Mouse (Mus musculus): ENCODE results near the gene Prepl.

DNA sequence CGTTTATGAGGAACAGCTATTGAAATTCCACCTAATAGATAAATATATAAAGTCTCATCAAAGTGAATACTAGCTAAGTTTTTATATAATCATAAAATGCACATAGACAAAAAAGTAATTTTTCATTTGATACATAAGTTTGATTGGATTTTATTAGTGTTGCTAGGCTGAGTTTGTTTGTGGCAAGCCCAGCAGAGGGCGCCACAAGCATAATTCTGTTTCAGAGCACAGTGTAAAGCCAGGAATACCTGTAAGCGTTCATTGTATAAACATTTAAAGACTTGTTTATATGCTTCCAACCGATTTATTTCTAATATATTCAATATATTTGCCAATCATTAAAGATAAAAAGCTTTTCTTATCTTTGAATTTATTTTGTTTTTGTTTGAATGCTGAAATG is 26.6 kb upstream of the Prepl start:
- TF ChIP-seq POLR2A (IDR thresholded peaks at IDR 0.05; ENCODE audit: borderline replicate concordance, extremely low read depth, low read depth, low read length) (no peak), CTCF (IDR thresholded peaks at IDR 0.05; ENCODE audit: insufficient read depth, low read length) (peak; percentile 58)
